Mouse (Mus musculus) ovary, postnatal 10 days (tissue): ENCODE results near the gene Sap25.
"Not testable (repeated sequence)": the region's sequence is repeated elsewhere in the genome, so short reads cannot be mapped to it uniquely, and the experiment has no call there.

Experiments
- DNase-seq: peaks from one replicate; pipeline ENCODE4 v3.0.0; 2022; ENCODE audit warnings: low spot score

The Sap25 gene

DNA sequence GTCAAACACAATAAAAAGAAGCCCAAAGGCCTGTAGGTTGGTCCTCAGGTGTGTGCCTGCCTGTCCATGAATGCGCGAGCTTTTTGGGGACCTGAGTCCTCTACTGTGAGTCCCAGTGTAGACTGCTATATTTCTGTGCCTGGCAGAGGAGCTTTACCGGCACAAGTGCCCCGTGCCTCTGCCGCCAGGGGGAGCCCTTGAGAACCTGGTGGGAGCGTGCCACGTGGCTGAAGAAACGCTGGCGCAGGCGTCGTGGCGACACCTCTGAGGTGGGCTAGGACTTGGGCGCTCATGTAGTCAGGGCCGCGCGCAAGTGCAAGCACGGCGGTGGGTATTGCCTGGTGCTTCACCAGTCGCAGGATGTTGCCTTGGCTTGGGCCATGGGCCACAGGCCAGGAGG, at the start of gene Sap25:
Sap25 (plus strand) TSS at position 281 of the 400 bp plus-strand sequence.
- no peak for DNase-seq

DNA sequence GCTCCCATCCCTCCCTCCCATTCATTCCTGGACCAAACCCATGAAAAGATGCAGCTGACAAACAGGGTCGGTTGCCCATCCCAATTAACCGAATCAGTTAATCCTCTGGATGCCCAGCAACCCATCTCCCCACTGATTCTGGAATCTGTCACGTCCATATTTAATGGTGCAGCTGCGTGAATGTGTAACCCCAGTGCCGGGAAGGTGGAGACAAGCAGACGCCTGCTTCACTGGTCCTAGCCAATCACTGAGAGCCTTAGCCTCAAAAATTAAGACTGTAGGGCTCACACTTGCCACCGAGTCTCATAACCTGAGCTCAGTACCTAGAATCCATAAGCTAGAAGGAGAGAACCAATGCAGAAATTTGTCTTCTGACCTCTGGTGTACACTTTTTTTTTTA, 45.2 kb upstream of the Sap25 start:
- no peak for DNase-seq

DNA sequence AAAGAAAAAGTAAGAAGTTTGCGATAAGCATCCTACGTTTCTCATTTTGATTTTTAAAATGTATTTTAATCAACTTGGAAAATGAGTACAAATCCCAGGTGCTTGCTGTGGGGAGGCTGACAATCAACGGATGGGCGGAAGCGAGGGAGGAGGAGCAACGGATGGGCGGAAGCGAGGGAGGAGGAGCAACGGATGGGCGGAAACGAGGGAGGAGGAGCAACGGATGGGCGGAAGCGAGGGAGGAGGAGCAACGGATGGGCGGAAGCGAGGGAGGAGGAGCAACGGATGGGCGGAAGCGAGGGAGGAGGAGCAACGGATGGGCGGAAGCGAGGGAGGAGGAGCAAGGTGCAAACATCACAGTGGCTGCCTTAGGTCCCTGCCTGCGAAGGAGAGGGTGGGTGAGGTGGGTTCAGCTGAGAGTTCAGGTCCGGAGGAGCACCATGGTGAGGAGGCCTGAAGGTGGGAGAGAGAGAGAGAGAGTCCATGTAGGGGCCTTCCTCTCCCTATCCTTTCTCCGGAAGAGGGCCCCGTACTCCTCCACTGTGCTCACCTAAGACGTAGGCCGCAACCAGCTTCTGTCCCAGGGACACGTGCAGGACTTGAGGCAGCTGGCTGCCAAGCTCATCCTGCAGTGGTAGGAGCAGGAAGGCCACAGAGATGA, 44.4 kb upstream of the Sap25 start:
- DNase-seq: no peak

DNA sequence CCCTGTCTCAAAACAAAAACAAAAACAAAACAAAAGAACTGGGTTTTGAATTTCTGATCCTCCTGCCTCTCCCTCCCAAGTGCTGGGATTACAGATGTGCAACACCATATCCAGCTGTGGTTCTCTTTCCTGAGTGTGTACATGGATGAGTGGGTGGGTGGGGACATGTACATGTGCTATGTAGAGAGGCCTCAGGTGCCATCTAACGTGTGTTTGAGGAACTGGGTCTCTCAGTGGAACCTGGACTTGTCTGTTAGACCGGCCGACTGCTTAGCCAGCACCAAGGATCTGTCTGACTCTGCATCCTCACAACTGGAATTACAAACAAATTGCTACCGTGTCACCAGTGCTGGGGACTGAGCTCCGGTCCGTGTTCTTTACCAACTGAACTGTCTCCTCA, 43.5 kb upstream of the Sap25 start:
- no peak for DNase-seq

DNA sequence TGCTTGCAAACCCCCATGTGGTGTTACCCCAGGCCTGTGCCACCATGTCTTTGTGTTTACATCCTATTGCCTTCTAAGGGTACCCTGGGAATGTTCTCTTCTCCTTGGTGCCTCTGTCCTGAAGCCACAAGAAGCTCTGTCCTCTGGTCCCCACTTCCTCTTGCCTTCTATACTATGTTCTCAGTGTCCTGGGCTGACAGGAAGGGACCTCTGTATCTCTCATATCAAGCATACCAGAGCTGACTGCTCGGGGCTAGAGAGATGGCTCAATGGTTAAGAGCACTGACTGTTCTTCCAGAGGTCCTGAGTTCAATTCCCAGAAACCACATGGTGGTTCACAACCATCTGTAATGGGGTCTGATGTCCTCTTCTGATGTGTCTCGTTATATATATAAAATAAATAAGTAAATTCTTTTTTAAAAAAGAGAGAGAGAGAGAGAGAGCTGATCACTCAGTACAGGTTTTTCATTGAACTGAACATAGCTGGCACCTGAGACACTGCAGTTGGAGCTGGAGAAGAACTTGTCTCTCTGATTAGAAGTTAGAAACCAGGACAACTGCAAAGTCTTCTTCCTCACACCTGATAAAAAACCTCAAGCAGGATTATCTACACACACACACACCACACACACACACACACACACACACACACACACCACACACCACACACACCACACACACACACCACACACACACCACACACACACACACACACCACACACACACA, 42.9 kb upstream of the Sap25 start:
- no peak for DNase-seq

DNA sequence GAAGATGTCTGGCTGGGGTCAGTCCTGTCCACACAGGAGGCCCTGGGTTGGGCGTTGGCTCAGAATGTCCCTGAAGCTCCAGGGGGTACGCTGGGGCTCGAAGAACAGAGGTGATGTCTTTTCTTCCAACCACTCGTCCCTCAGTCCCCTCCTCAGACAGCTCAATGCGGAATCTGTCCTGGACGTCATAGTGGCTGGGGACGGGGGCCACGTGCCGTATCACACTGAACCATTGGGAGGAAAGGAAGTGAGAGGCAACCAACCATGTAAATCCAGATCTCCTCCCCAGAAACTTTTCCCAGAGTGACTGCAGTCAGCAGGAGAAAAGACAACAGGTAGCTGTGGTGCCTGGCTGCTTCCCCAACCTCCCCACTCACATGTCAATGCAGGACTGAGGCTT, 41.5 kb upstream of the Sap25 start:
- no peak for DNase-seq

DNA sequence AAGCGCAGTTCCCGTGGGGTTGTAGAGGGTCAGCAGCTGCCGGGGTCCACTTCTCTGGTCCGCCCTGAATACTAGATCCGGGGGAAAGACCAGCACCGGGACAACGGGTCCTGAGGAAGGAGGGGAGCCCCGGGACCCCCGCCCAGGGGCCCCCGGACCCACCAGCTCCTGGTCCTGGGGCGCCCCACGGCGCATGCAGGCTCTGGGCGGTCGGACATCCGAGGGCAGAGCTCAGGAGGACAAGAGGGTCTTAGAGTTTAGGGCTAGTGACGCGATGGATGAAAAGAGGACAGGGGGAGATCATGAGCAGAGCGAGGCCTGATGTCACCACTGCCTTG, 40.9 kb upstream of the Sap25 start:
- no peak for DNase-seq

DNA sequence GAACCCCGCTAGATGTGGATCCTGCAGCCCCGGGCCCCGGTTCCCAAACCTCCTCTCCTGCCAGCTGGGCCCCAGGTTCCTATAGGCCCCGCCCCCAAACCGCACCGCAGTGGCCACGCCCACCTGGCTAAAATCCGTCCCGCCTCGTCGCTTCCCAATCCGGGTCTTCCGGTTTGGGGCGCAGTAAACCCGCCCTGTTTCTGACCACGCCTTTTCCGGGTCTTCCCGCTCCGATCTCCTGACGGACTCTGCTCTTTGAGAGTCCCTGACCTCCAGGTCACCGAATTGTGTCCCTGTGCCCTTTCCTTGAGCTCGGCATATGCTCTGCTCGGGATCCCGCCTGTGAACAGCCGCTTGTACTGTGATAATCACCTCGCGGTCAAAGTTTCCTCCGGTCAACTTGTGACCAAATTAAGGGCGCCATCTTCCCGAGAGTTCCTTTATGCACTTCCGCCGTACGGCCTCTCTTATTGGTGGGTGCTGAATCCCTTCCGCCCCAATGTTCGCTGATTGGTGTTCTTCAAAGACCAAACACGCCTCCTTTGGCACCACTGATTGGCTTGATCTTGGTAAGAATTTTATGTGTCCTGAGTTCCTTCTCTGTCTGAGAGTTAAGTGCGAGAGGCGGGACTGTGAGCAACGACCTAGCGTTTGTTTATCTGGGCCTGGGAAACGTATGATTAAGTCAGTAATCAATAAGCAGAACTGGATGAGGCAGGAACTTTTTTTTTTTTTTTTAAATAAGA, 40.3 kb upstream of the Sap25 start, which contains the start of gene Mospd3:
Mospd3 (minus strand) TSS at position 440 of the 746 bp plus-strand sequence.
- DNase-seq: peak; percentile 93

DNA sequence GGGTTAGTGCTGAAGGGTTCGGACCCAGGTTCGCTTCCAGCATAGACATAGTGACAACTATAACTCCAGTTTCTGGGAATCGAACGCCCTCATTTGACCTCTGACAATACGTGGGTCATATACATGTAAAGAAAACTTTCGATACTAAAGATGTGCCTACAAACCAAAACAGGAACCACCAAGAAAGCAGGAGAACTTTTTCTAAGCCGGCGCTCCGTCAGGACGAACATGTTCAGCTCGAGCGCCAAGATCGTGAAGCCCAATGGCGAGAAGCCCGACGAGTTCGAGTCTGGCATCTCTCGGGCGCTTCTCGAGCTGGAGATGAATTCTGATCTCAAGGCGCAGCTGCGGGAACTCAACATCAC, 39.8 kb upstream of the Sap25 start:
- no peak for DNase-seq

DNA sequence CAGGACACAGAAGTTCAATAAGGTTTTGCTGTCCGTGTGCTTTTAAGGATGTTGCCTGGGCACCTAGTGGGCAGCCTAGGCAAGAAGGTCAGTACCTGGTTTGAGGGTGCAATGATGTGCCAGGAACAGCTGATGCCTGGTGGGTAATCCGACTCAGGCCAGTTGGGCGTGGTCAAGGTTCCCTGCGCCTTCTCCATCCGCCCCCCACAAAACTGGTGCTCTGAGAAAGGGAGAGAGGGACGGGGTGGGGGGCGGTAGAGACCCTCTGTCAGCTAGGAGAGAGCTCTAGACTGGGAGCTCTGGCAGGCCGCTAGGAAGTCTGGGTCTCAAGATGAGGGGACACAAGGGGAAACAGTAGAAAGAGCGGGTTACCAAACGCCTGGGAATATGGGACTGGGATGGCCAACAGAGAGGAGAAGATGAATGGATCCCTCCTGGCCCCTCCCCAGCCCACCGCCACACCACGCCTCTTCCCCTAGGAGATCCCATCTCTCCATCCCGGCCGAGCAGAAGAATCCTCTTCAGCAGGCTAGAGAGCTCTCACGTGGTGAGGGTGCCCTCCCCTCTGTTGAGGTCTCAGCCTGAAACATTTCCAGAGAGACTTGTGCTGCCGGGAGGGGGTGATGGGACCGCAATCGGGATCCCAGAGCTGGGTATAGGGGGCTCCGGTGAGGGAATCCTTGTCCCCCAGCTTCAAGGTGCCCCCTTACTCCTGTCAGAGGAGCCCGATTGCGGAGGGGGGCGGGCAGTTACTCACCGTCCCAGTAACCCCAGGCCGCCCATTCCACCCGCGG, 33.1 kb upstream of the Sap25 start:
- DNase-seq: no peak

DNA sequence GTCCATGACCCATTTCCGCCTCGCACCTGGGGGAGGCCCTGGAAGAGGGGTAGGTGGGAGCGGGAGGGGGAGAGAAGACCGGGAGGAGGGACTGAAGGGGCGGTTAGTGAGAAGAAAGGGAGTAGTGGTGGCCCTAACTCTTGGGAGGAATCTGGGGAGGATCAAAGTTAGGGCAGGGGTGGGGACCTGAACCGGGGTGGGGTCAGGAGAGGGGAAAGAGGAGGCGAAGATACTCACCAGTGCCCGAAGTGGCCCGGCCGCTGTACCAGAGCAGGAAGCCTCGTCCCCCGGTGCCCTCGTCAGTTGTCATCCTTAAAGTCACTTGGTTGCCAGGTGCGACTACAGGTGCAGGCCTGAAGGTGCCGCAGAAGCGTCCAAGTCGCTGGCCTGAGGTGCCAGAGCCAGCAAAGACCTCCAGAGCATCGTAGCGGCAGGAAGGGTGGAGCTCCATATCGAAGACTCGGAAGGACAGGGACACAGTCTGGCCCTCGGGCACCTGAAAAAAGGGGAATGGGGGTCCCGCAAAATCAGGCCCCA, 32.4 kb upstream of the Sap25 start:
- no peak for DNase-seq

DNA sequence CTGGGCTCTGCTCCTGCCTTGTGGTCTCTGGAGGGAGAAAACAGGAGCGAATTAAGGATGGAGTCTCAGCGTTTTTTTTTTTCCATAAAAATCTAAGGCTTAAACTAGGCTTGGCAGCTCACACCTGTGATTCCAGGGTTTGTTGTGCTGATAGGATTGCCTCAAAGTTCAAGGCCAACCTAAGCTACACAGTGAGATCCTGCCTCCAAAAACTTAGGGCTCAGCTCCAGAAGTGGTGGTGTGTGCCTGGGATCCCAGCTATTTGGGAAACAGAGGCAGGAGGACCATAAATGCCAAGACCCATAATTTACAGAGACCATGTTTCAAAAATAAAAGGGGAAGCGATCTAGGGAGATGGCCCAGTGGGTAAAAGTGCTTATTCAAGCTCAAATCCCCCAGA, 31.8 kb upstream of the Sap25 start:
- no peak for DNase-seq

DNA sequence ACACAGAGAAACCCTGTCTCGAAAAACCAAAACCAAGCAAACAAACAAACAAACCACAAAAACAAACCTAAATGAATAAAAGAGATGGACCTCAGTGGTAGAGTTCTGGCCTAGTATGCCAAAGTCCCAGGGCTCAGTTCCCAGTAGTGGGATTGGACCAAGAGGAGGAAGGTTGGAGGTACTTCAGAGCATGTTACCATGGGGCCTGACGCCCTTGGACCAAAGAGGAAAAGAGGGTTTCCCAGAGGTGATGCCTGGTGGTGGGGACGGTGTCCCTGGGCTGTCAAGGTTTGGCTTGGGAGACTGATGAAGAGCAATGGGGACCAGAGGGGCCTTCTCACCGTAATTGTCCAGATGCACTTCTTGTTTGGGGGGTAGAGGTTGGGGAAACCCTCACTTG, 31.1 kb upstream of the Sap25 start:
- no peak for DNase-seq

DNA sequence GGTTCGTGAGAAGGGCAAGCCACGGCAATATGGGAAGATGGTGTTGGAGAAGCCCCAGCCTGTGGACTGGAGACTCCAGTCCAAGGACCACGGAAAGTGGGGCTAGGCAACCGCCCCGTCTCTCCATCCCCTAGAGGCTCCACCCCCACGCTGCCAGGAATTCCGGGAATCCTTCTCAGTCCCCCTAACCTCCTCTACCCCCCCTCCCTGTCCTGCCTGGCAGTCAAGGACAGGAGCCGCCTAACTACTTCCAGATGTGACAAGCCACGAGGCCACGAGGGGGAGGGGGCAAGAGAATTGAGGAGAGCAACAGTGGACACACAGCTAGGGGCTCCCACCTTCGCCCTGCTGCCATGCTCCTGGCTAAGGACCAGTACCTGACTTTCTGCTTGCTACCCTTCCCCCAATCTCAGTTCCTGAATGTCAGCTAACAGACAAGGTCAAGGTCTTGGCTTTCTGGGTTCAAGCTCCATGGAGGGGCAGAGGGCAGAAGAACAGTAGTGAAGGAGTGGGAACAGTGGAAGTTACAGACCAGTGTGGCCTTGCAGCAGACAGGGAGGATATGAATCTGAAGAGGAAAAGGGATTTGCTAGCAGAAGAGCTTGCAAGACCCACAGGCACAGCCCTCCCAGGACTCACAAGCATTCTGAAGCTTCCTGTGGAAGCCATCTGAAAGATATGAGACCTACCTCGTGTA, 30.4 kb upstream of the Sap25 start:
- no peak for DNase-seq

DNA sequence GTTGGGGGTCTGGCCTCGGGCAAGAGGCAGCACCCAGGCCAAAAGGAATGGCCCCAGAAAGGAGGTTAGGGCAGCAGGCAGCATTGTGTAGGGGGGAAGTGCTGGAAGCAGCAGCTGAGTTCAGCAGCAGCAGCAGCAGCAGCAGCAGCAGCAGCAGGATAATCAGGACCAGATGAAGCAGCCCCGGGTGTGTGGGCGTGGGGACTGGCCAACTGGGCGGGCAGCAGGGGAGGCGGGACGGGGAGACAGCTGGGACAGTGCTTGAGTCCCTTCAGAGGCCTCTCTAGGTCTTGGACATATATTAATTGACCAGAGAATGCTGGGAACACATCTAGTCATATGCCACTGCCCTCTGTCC, 29.9 kb upstream of the Sap25 start:
- DNase-seq: no peak

DNA sequence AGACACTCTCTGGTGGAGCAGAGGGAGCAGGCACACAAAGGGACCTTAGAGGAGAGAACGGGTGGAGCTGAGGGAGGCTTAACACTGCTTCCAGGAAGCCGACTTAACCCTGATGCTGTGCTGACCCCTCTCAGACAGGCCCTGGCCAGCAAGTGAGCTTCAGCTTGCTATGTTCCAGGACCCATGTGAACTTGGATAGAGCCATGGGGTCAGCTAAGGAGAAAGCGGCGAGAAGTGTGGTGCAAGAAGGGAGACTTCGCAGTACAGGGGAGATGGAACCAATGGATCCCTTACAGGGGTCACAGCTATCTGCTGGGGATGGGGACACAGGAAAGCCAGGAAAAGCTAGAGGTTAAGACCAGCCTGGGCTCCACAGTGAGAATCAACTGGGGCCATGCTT, 28.1 kb upstream of the Sap25 start:
- DNase-seq: no peak

DNA sequence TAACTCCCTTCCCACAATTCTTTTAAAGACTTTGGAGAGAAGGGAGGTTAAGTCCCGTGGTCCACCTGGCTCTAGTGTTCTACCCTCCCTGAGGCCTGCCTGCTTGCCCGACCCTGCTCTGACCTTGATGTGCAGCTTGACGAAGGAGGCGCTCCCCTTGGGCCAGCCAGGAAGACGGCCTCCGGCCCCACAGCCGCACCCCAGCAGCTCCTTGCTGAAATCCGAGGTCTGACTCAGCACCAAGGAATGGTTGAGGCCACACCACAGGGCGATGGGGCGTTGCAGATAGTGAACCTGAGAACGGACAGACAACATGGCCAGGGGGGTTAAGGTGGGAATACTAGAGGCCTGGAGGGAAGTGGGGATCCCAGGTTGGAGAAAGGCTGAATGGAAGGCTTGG, 27.6 kb upstream of the Sap25 start, which contains the start of gene Pcolce:
Pcolce (minus strand) TSS at position 235 of the 400 bp plus-strand sequence.
- no peak for DNase-seq

DNA sequence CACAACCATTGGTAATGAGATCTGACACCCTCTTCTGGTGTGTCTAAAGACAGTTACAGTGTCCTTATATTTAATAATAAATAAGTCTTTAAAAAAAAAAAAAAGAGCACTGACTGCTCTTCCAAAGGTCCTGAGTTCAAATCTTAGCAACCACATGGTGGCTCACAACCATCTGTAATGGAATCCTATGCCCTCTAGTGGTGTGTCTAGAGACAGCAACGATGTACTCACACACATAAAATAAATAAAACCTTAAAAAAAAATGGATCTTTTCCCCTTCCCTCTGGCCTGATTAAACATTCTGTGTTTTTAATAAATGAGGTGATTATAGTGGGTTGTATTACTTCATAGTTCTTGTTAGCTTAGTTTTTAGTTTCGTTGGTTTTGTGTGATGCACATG, 26.2 kb upstream of the Sap25 start:
- not testable (repeated sequence) for DNase-seq

DNA sequence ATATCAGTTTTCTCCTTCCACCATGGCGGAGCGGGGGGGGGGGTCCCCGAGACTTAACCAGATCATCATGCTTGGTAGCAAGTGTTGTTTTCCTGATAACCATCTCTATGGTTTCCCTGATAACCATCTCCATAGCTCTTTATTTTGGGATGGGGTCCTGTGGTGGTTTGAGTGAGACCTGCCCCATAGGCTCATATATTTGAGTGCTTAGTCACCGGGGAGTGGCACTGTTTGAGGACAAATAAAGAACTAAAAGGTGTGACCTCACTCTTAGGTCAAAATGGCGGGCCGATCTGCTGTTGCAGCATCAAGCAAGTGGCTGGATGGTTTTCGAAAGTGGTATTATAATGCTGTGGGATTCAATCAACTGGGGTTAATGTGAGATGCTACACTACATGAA, 25.8 kb upstream of the Sap25 start:
- no peak for DNase-seq

DNA sequence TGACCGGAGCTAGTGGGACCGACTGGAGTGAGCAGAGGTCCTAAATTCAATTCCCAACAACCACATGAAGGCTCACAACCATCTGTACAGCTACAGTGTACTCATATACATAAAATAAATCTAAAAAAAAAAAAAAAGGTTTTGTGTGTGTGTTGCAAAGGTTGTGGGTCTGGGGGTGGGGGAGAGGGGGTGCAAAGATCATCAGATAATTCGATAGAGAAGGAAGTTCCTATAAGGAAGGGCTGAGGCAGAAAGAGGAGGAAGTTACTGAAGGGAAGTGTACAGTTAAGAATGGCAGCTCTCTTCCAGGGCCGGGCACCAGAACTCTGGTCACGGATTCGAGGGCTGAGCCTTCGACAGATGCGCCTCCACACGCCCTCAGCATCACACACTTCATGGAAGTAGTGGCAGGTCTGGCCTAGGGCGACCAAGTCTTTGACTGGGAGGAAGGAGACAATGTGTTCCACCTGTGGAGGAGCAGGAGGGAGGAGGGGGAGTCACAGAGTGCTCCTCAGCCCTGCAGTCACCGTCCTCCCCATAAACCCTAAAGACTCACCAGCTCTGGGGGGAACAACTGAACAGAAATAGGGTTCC, 17.1 kb upstream of the Sap25 start:
- DNase-seq: no peak

DNA sequence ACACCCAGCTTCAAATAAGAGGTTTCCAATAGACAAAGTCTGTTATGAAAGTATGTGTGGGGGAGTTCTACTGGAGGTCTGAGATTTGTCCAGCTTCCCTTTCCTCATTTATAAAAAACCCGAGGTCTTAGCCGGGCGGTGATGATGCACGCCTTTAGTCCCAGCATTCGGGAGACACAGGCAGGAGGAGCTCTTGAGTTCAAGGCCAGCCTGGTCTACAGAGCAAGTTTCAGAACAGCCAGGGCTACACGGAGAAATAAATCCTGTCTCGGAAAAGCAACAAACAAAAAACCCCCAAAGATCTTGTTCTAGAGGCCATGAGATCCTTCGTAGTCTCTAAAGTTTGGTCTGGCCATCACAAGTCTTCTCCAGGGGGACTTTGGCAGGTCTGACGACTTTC, 13.1 kb upstream of the Sap25 start:
- DNase-seq: no peak
